Mouse (Mus musculus): ENCODE measurements at regions not wholly inside any gene's neighbourhood (a gene's known extent, or its start where the extent isn't known, plus 50 kb on each side); places are given as distances from the start of the nearest gene placed in this dataset.

DNA sequence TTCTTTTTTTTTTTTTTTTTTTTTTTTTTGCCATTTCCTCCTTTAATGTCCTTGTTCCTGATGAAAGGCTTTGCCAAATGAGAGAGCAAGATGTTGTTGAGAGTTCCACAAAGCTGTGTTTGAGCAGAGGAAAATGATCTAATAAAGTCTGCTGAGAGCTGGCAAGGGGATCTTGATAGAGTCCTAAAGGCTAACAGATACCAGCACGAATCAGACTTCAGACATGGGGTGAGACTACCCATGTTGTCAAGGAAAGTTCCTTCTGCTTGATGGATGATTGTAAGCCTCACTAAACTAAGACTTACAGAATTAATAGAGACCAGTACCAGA is 665.2 kb upstream of the Fam92a start:
- no peak for DNase-seq

DNA sequence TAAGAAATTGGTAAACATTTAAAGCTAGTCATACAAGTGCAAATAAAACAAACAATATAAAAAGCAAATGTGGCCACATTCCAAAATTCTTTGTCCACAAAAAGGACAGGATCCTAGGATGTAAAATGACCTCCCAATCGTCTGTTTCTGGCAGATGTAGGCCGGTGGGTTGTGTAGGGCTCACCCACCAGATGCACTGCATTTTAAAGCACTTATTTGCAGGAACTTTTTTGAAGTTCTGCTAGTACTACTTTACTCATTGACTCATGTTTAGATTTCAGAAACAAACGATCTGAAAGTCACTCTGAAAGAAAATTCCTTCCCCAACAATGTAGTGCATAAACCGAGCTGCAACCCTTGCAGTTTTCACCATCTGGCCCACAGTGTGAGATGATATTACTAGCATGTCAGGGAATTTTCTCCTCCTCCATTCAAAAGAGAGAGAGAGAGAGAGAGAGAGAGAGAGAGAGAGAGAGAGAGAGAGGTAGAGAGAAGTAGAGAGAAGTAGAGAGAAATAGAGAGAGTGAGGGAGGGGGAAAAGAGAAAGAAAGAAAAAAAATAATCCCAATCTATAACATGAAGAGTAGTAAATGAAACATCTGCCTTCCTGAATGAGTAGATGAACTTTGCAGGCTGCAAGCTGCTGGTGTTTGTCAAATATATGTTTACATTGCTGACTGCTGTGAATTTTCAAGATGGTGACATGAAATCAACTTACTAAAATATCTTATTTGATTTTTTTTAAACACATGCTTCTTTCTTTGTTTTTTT is 664.7 kb upstream of the Fam92a start:
- no peak for DNase-seq

DNA sequence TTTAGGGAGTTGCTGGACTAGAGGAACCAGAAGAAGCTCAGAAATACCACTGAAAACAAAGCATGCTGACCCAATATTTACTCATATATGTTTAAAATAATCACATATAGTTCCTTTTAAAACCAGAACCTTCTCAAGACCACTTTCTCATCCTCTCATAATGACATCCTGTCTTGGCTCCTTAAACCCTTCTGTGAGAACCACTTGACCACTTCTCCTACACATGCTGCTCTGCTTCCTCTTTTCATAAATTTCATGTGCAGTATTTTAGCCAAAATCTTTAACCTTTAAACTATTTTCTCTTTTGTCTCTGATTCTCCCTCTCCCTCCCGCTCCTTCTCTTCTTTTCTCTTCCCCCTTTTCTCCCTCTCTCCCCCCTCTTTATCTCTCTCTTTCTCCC is 654.6 kb upstream of the Fam92a start:
- no peak for DNase-seq

DNA sequence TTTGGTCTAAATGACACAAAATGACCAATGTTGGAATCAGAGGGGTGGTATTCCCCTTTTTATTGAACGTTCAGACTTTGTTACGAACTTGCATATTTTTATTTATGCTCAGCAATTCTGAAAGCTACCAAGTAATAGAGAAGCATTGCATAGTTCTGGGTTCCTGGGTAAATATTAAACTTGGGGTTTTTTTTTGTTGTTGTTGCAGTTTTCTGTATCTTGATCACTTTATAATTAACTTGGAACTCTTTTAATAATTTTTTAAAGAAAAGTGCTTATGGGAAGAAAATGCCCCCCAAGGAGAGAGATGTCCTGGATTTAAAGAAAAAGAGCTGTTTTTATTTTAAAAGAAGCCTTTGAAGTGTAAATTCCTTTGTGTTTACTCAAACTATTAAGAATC is 642.4 kb upstream of the Fam92a start:
- DNase-seq = no peak

DNA sequence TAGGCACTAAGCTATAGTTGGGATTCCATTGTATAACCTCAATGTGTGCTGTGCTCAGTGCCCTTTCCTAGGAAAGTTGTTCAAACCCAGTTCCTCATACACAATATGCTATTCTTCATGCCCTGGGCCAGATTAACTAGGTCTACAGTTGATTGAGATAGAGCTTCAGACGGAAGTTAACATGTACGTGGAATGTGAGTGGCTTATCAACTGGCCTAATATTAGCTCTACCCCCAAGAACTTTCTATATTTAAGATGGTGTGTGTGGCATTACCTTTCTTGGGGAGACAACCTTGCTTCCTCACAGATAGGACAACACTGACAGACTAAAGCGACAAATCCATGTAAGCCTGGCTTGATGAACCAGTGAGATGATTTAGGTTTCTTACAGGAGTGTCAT is 629.4 kb upstream of the Fam92a start:
- DNase-seq = no peak

DNA sequence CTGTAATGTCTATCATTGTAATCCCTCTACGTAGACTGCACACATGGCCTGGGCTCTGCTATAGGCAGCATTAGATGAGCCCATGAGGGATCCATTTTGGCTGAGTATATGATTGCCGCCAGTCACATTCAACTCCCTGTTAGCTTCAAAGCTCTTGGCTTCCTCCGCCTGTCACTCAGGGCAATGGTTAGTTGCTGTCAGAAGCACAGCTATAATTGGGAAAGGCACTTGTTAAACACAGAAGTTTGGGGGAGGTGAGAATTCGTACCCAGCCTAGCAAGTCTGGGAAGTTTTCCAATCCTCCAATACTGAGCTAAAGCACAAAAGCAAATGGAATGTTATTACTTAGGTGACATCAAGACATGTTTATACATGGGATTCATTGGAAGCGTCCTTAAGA is 627.7 kb upstream of the Fam92a start:
- DNase-seq = peak; percentile 70

DNA sequence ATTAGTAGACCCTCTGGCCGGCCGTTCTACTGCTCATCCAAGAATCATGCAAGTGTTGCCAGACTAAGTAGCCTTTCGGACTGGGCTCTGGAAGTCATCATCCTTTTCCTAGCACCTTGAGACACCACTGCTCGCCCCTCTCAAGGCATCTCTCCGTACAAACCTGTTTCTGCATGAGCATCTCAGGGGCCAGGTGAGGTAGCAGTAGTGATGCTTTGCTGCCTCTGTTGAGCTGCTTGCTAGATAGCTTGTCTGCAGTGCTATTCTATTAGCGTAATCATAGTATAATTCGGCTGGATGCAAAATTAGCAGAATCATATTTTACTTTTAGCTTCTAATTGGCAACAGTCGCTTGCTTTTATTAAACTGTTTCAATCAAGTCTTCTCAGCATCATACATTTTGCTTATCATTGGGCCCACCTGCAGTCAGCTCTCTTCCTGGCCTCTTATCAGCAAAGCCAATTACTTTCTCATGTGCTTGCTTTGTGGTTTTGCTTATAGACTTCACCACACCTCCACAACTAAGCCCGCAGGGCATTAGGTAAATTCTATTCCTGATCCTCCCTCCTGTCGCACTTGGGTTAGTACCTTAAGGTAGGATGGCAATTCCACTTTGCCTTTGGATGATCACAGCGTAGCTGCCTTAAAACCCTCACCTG is 621.1 kb upstream of the Fam92a start:
- no peak for DNase-seq

DNA sequence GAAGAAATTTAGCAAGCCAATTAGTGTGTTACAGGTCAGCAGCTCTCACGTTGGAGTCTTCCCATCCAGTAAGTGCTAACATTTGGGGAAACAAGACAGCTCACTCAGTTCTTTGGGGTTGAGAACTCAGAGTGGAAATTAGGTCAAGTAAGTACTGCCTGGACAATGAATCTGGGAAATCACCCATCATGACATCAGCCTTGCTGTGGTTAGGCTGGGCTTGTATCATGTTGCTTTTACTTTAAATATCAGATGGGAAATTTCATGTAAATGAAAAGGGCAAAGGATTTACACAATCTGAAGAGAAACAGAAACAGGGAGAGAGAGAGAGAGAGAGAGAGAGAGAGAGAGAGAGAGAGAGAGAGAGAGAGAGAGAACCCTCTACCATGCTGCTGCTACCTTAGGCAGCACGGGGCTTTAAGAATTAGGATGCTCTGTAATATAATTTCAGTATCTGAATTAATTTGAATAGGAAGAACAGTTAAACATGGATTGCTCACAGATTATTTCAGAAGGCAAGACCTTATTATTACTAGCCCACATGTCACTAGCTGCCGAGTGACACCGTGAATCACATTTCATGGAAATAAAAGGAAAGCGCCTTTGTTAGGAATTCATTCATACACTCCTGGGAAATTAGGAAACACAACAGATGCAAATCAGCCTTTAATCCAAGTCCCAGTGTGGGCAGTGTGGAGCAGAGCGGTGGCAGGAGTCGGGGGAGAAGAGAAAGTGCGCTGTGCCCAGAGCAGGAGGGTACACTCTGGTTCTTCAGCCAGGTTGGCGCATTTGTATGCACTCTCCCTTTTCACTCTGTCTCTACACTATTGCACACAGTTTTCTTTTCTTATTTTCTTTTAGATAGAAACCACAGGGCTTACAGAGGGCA is 620.2 kb upstream of the Fam92a start:
- peak; percentile 11 for DNase-seq

DNA sequence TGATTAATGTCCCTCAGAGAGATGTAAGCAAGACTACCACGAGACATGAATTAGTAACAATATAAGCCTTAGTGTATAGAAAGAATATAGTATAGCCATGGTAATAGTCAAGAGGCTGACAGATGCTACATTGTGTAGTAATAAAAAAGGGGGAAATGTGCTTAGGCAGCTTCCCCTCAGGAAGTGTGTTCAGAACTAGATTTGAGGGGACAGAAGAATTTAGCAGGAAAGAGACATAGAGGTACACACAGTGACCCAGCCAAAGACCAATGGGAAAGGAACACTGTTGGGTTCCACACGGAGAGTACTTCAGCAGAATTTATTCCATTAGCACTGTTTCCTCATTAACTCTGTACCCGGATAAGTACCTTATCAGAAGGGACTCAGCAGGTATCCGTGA is 614.0 kb upstream of the Fam92a start:
- no peak for DNase-seq

DNA sequence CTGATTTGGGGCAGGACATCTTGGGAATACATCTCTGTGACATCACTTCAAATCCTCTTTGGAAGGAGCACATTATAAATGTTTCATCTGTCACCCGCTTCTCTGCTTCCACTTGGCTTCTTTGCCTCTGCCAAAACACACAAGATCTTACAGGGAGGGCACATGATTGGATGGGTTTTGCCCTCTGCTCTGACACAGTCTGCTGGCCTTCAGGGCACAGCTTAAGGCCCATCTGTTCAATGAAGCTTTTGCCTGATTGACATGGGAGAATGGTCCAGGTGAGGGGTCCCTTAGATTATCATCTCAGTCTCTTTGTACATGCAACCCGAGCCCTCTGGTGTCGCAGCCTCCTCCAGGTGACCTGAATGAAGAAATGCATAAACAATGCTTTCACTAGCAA is 612.7 kb upstream of the Fam92a start:
- no peak for DNase-seq

DNA sequence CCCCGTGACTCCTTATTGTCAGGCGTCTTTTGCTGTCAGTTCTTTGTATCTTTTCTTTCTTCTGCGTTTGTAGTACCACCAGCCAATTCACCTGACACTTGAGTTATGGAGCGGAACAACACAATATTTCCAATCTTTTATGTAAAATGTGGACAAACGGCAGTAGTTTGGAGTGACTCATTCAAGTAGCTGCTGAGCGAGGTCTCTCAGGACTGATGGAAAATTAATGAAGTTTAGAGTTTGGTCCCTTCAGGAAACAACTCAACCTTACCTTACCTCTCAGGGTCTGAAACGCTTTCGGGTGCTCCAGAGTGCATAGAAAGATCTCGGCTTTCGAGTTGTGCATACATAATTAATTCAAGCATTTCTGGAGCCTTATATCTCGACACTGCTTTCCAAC is 612.3 kb upstream of the Fam92a start:
- DNase-seq = no peak

DNA sequence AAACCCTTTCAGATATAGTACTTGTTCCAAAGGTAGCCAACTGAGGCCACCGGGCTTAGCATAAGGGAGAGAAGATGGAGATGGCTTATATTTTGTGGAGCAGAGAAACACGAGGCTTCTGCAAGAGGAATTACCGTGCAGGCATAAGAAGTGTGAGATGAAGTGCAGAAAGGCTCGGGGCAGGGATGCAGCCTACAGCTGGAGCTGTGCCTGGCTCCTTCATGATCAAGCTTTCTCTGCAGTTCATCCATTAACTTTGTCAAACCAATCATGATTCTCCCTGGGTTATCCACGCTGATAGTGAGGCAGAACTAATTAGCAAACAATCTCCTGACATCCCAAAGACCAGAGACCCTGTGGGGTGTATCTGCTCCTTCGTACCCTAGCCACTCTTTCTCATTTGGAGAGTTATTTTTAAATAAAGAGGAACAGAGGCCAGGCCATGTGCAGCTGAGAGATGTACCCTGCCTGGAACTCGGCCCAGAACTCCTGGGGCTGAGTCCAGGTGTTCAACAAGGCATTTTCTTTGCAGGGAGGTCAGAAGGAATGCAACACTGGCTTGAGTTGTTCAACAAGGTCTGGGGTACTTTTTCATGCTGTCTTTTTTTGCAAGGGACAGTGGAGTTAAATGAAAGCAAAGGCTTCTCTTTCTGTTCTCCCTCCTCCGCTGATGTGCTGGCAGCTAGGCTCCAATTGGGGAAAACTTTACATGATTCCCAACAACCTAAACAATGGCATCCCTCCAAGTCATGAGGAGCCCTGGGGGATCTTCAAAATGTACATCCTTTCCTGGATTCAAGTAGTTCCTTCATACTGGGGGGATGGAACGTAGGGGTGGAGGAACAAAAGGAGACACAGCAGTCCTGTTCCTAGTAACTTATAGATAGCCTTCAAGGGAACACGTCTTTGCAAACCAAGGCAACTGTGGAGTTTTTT is 610.4 kb upstream of the Fam92a start:
- no peak for DNase-seq

DNA sequence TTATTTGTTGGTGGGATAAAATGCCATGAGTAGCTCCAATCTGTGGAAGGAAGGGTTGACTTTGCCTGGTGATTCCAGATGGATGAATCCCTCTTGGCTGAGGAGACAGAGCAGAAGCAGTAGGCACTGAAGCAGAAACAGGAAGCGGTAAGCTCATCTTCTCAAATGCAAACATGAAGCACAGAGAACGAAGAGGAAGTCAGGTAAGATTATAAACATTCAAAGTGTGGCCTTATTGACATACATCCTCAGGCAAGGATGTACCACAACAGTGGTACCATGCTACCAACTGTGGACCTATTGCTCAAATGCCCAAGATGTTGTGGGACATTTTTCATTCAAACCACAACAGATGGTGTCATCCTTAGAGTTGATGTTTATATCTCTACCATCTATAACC is 608.4 kb upstream of the Fam92a start:
- no peak for DNase-seq

DNA sequence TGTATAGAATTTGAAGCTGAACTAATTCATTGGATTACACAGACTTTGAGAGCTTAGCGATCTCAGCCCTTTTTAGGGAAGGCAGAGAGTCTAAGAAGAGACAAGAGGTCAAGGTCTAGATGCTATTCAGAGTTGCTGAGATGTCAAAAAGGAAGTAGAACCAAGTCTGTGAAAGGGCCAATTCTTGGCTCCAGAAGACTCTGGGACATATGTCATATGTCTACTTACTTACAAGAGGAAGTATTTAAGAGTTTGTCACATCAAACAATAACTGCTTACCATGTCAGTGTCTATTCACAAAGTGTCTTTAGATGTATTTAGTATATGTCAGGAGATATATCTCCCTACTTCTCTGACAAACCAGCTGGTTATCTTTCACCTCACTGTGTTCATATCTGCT is 607.4 kb upstream of the Fam92a start:
- no peak for DNase-seq

DNA sequence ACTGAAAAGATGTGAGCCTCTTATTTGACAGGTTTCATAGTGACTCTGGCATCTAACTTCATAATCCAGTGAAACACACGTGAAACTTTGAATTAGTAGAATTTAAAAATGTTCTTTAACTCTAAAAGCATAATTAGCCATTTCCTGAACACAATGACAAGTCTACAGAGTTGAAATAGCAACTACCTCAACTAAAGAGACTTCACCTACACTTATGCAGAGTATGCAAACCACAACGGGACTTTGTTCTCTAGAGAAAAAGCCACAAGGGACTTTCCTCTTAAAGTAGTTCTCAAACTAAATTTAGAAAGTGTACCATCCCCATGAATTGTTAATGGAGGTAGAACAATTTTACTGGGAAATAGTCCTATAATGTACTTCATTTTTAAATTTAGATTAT is 606.3 kb upstream of the Fam92a start:
- no peak for DNase-seq

DNA sequence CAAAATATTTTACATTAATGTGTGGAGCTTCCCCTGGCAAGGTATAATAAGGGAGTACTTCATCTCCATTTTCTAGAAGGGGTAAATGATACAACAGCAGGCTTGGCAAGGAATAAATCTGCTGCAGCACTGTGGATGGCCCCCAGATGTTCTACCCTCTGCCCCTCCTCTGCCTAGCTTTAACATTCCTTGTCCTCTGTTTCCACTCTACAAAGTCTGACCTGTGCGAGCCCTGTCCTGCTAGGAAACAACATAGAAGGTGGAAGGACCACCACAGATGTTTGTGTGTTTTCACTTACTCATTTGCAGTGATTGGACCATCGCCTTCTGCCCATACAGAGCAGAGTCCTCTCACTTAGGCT is 604.4 kb upstream of the Fam92a start:
- no peak for DNase-seq

DNA sequence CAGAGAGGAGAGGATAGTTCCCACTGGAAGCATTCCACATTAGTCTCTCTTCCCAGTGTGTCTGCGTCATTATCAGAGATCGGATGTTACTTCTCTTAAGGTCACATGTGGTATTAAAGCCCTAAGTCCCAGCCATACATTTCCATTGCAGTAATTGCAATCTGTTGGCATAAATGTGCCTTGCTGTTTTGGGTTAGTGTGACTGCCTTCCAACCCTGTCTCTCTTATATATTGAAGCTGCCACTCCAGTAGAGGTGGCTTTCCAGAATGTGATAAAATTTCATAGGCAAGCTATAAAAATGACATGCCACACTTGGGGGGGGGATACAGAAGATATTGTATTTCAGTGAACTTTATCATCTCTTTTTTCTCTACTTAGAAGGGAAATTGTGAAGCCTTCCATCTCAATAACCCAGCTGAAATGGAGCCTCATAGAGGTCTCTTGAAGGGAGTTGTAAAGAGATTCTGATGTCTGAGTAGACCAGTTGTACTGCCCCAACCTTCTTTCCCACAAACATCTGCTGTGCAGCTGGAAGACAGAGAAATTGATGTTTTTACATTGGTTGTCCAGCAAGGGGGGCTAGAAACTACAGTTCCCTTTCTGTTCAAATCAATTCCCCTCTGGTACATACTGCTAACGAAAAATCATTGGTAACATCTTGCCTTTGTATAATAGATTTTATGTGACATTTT is 603.9 kb upstream of the Fam92a start:
- DNase-seq = no peak

DNA sequence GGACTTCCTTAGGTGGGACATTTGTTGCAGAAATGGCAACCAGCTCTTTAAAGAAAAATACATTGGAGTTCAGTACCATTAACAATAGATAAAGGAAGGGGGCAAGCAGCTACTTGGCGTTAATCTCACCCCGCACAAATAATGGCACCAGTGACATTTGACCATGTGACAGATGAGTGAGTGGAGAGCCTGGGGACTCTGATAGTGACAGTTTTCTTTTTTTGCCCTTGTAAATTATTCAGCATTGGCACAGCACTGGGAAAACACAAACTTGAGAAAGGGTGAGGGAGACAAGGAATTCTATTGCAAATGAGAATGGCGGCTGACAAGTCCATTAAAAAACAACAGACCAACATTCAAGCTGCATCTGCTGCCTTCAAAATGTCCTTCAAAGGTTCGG is 603.3 kb upstream of the Fam92a start:
- no peak for DNase-seq

DNA sequence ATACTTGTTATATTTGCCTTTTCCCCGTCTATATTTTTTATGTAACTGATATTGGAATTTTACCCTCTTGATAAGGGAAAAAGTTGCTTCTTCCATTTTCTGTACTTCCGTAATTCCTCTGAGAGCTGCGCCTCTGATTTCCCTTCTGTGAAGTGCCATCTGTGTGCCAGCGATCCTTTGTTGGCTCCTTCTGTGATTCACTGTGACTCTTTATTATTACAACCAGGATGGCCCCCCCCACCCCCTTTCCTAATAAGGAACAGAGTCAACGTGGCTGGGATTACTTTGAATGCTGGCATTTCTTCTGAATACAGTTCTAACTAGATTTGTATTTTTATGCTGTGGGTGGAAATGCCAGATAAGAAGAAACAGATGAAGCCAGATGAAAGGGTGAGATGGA is 602.9 kb upstream of the Fam92a start:
- no peak for DNase-seq

DNA sequence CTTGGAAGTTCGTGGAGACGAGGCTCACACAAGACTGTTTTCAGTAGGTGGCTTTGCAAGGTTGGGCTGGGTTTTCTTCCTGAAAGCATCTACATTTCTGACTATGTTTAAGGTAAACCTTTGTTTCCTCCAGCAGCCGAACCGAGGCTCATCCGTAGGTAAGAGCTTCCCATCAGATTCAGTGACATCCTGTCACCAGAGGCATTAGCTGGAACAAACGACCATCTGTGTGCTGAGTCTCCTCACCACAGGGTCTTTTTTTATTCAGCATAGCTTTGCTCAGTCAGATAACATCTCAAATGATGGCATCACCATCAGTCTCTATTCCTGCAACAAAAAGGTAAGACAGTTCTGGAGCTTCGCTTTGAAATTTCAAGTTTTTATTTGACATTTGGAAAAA is 601.4 kb upstream of the Fam92a start:
- DNase-seq = no peak

DNA sequence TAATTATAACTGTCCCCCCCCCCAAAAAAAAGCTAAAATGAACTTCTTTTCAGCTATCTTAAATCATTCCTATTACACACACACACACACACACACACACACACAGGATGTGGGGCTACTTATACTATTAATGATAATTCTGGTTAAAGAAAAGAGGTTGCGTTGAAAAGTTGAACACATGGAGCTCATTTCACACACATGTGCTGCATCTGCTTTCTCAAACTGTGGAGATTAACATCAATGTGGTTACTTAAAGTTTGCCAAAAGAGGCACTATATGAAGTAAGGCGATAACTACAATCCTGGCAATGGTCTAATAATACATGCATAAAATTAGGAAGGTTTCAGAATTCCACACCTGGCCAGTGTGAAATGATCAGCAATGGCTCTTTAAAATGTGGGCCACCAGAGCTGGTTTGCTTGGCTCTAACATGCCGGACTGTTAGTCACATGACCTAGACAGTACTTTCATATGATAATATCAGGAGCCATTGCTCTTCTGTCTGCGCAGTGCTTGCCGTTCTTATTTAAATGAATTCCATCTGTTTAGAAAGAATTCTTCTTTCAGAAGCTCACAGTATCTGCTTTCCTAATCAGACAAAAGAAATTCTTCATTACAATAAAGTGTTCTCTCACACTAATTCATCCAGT is 598.4 kb upstream of the Fam92a start:
- no peak for DNase-seq

DNA sequence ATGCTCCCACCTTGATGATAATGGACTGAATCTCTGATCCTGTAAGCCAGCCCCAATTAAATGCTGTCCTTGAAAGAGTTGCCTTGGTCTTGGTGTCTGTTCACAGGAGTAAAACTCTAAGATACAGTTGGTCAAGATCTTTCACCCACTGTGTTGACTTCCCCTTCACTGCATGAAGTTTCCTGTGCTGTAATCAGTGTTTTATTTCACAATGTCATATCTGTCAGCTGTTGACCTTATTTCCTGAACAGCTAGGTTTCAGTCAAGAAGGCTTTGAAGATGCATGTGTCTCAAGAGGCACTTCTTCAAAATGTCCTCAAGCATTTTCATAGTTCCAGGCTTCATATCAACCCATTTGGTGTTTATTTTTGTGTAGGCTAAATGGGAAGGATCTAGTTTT is 597.3 kb upstream of the Fam92a start:
- DNase-seq = no peak

Data from right cerebral cortex, adult 18-20 months (tissue).